Mouse (Mus musculus) left cerebral cortex, postnatal 14 days (tissue): Measurements from ENCODE around the gene Hadhb. TPM values are rescaled to one million over a fixed set of nuclear protein-coding genes. Genes with fewer than 3 reads are reported as not detected.

ENCODE experiments used
- DNase-seq, 2 experiments: peaks; one replicate each; pipeline ENCODE4 v3.0.0; 2021 to 2022; ENCODE audit warnings: low spot score in 2 of 2, mixed read lengths in 1 of 2
- intact Hi-C: fragments of 180-260 bp; cut with DNase I; formaldehyde crosslinking; loops from one replicate; pipeline ENCODE4 v1.15.1; 2025
- total RNA-seq, 2 experiments: library from RNA; stranded (reverse); gene quantifications; 2 replicates each; pipeline ENCODE4 v1.2.3; 2021

The Hadhb gene
- total RNA-seq, 2 experiments from 2014 or later = 71.3 to 78.6 TPM

GRCm38 (mm10) chr5:30122481-30122880 lies 32.6 kb upstream of the Hadhb start:
- intact Hi-C loops = no loop called here
- no peak for DNase-seq

- DNase-seq = peak in 1 of 2 experiments; percentile 45
- intact Hi-C loops = no loop called here
Measured at GRCm38 (mm10) chr5:30125587-30125986, 29.5 kb upstream of the Hadhb start.

- intact Hi-C loops = no loop called here
- DNase-seq = no peak
Measured at GRCm38 (mm10) chr5:30126756-30127155, 28.3 kb upstream of the Hadhb start.

GRCm38 (mm10) chr5:30127921-30128597 lies 27.0 kb upstream of the Hadhb start:
- intact Hi-C loops = no loop called here
- DNase-seq = no peak

GRCm38 (mm10) chr5:30128680-30129079 lies 26.4 kb upstream of the Hadhb start:
- intact Hi-C loops = no loop called here
- no peak for DNase-seq

- intact Hi-C loops = no loop called here
- DNase-seq = no peak
Measured at GRCm38 (mm10) chr5:30131246-30131645, 23.8 kb upstream of the Hadhb start.

- intact Hi-C loops = no loop called here
- DNase-seq = no peak
Measured at GRCm38 (mm10) chr5:30132173-30132572, 22.9 kb upstream of the Hadhb start.

- DNase-seq = no peak
- intact Hi-C loops = no loop called here
Measured at GRCm38 (mm10) chr5:30135711-30136231, 19.3 kb upstream of the Hadhb start.

- no peak for DNase-seq
- intact Hi-C loops = no loop called here
Measured at GRCm38 (mm10) chr5:30137271-30137670, 17.8 kb upstream of the Hadhb start.

- no peak for DNase-seq
- intact Hi-C loops = no loop called here
Measured at GRCm38 (mm10) chr5:30138193-30138592, 16.9 kb upstream of the Hadhb start.

GRCm38 (mm10) chr5:30146526-30146925 lies 8.5 kb upstream of the Hadhb start:
- DNase-seq = no peak
- intact Hi-C loops = no loop called here

GRCm38 (mm10) chr5:30148133-30148920 lies 6.7 kb upstream of the Hadhb start:
- intact Hi-C loops = no loop called here
- DNase-seq = no peak

- no peak for DNase-seq
- intact Hi-C loops = no loop called here
Measured at GRCm38 (mm10) chr5:30152007-30152406, 3.0 kb upstream of the Hadhb start.

- intact Hi-C loops = no loop called here
- DNase-seq = no peak
Measured at GRCm38 (mm10) chr5:30152413-30152812, 2.6 kb upstream of the Hadhb start.

- no peak for DNase-seq
- intact Hi-C loops = no loop called here
Measured at GRCm38 (mm10) chr5:30153222-30153621, 1.8 kb upstream of the Hadhb start.

GRCm38 (mm10) chr5:30154013-30154412 lies 1.0 kb upstream of the Hadhb start:
- intact Hi-C loops = no loop called here
- DNase-seq = peak in 1 of 2 experiments; percentile 13

- DNase-seq = peak in 1 of 2 experiments; percentile 8
- intact Hi-C loops = no loop called here
Measured at GRCm38 (mm10) chr5:30155395-30155792, 346 bp downstream of the Hadhb start.

- intact Hi-C loops = no loop called here
- no peak for DNase-seq
Measured at GRCm38 (mm10) chr5:30155821-30156629, 977 bp downstream of the Hadhb start.

GRCm38 (mm10) chr5:30159601-30160000 lies 4.6 kb downstream of the Hadhb start:
- intact Hi-C loops = no loop called here
- DNase-seq = no peak

- intact Hi-C loops = no loop called here
- DNase-seq = no peak
Measured at GRCm38 (mm10) chr5:30161836-30162235, 6.8 kb downstream of the Hadhb start.
